8 mouse cellular contexts compared by ENCODE assay signal in genomic region chr19:59459158-59459781, GRCm38 (mm10). TPM values are rescaled to one million over a fixed set of nuclear protein-coding genes. Genes with fewer than 3 reads are reported as not detected.
DNase-seq lines count a peak whose midpoint lies in the region; ATAC-seq and TF ChIP-seq lines count a peak whose summit lies in the region.

No protein-coding gene starts in this region.

- no peak for TF ChIP-seq CTCF in kidney, adult 2 months (conservative IDR thresholded peaks at IDR 0.05; ENCODE audit: insufficient read depth, insufficient read length, low read depth, low read length)

- no peaks in the 10 kb centered on the region for H3K27me3 ChIP-seq in kidney, adult 2 months (replicated peaks; ENCODE audit: control insufficient read depth, insufficient read depth, low read length)
- H3K27me3 ChIP-seq in embryonic facial prominence, embryonic 13.5 days, result peaks cover 95% of the 10 kb centered on the region
- H3K27me3 ChIP-seq in intestine, embryonic 14.5 days (replicated peaks; ENCODE audit: control insufficient read depth, insufficient read depth, low read length), result peaks cover 100% of the 10 kb centered on the region
- peaks cover 100% of the 10 kb centered on the region for H3K27me3 ChIP-seq in midbrain, embryonic 10.5 days (ENCODE audit: low read depth, poor library complexity, severe bottlenecking)

- whole genome bisulfite sequencing in kidney, adult 2 months, result 2% methylated on average over 73 of the region's 75 CpGs
- WGBS in embryonic facial prominence, embryonic 13.5 days, result under 1% methylated on average over 75 of the region's 75 CpGs
- WGBS in intestine, embryonic 14.5 days, result under 1% methylated on average over 72 of the region's 75 CpGs
- WGBS in midbrain, embryonic 10.5 days, result 2% methylated on average over 75 of the region's 75 CpGs

- H3K4me1 ChIP-seq in kidney, adult 2 months (ENCODE audit: control insufficient read depth, insufficient read depth, low read length), result peaks cover 6% of the 10 kb centered on the region; the same call in 1 of the 2 replicates
- H3K4me1 ChIP-seq in embryonic facial prominence, embryonic 13.5 days, result peaks cover 43% of the 10 kb centered on the region
- H3K4me1 ChIP-seq in intestine, embryonic 14.5 days (replicated peaks; ENCODE audit: control insufficient read depth, insufficient read depth, low read length), result peaks cover 16% of the 10 kb centered on the region
- peaks cover 57% of the 10 kb centered on the region for H3K4me1 ChIP-seq in midbrain, embryonic 10.5 days

- H3K36me3 ChIP-seq in kidney, adult 2 months (ENCODE audit: control insufficient read depth, insufficient read depth, low read length), result no peaks in the 10 kb centered on the region
- H3K36me3 ChIP-seq in embryonic facial prominence, embryonic 13.5 days, result no peaks in the 10 kb centered on the region
- no peaks in the 10 kb centered on the region for H3K36me3 ChIP-seq in intestine, embryonic 14.5 days (ENCODE audit: control insufficient read depth, insufficient read depth, low read length)
- no peaks in the 10 kb centered on the region for H3K36me3 ChIP-seq in midbrain, embryonic 10.5 days

- H3K4me3 ChIP-seq in kidney, adult 2 months (ENCODE audit: insufficient read depth, low read depth, low read length), result peak overlapping the region; percentile 97
- H3K4me3 ChIP-seq in embryonic facial prominence, embryonic 13.5 days, result peak overlapping the region; percentile 54
- H3K4me3 ChIP-seq in intestine, embryonic 14.5 days (ENCODE audit: low read depth, low read length), result peak overlapping the region; percentile 27
- H3K4me3 ChIP-seq in midbrain, embryonic 10.5 days, result peak overlapping the region; percentile 63

- no peak for ATAC-seq in embryonic facial prominence, embryonic 13.5 days (ENCODE audit: insufficient number of reproducible peaks, insufficient read depth, low FRiP score, low TSS enrichment, low read depth)
- 0 out of 2 replicates have a peak, but pooled peaks have one; percentile 47 for ATAC-seq in intestine, embryonic 14.5 days (replicated peaks; ENCODE audit: low FRiP score, low TSS enrichment, low read depth)
- ATAC-seq in inflammation-experienced regulatory T-cells, adult 6 months, result no peak

- H3K9ac ChIP-seq in embryonic facial prominence, embryonic 13.5 days, result peak overlapping the region; percentile 87
- no peak overlapping the region for H3K9ac ChIP-seq in intestine, embryonic 14.5 days (ENCODE audit: low read length)

- H3K9me3 ChIP-seq in embryonic facial prominence, embryonic 13.5 days, result no peaks in the 10 kb centered on the region
- no peaks in the 10 kb centered on the region for H3K9me3 ChIP-seq in intestine, embryonic 14.5 days (ENCODE audit: control insufficient read depth, low read length)
- no peaks in the 10 kb centered on the region for H3K9me3 ChIP-seq in midbrain, embryonic 10.5 days (replicated peaks)

- no peak for TF ChIP-seq POLR2A in kidney, adult 2 months (IDR thresholded peaks at IDR 0.05; ENCODE audit: low read depth, low read length)

- peak overlapping the region; percentile 64 for H3K4me2 ChIP-seq in embryonic facial prominence, embryonic 13.5 days
- H3K4me2 ChIP-seq in intestine, embryonic 14.5 days (ENCODE audit: low read length), result peak overlapping the region; percentile 45

- peak overlapping the region; percentile 98 for H3K27ac ChIP-seq in kidney, adult 2 months (ENCODE audit: insufficient read depth, low read depth, low read length)
- H3K27ac ChIP-seq in embryonic facial prominence, embryonic 13.5 days, result peak overlapping the region; percentile 94
- H3K27ac ChIP-seq in intestine, embryonic 14.5 days (ENCODE audit: low read depth), result no peak overlapping the region
- H3K27ac ChIP-seq in midbrain, embryonic 10.5 days (replicated peaks), result peak overlapping the region; percentile 80

- peak; percentile 51 for DNase-seq in kidney, adult 2 months
- DNase-seq in kidney, adult 8-10 months, result no peak
- peak; percentile 39 for DNase-seq in R1 (ENCODE audit: low read depth, low spot score)
- DNase-seq in intestine, embryonic 14.5 days (ENCODE audit: low spot score), result peak; percentile 87
- DNase-seq in midbrain, embryonic 10.5 days (ENCODE audit: low spot score), result peak; percentile 79
- DNase-seq in thymus, postnatal 14 days, result peak; percentile 52

RNA-seq across cellular contexts. Expression of gene Emx2, which starts 1.1 kb away (rescaled TPM):
- 14.3 and 19.2 TPM in 2 replicates for polyA plus RNA-seq in kidney, adult 2 months (2012; rRNA removed)
- polyA plus RNA-seq in embryonic facial prominence, embryonic 13.5 days (2015; fragmentation: Nextera tagmentation; extraction: Ambion mirVana), result 23.8 and 24.7 TPM in 2 replicates
- polyA plus RNA-seq in intestine, embryonic 14.5 days (2014; fragmentation: Nextera tagmentation; extraction: Ambion mirVana), result not detected in 2 replicates
- 8.7 and 9.2 TPM in 2 replicates for polyA plus RNA-seq in midbrain, embryonic 10.5 days (2016; fragmentation: Nextera tagmentation; extraction: Ambion mirVana)
- polyA plus RNA-seq in inflammation-experienced regulatory T-cells, adult 6 months (2017; shearing (Covaris generic)), result not detected

Comparison
In these comparisons a context has a peak if more than half of its experiments do, and no peak if none do; other contexts are left out.
1. DNase-seq: peak in kidney, adult 2 months (single experiment), R1 (single experiment), intestine, embryonic 14.5 days (single experiment), midbrain, embryonic 10.5 days (single experiment) and thymus, postnatal 14 days (single experiment); none in kidney, adult 8-10 months (0 of 2).
2. H3K4me3 ChIP-seq: peak in every context shown above with its lines; median percentile 97 in kidney, adult 2 months; 63 in midbrain, embryonic 10.5 days; 54 in embryonic facial prominence, embryonic 13.5 days; 27 in intestine, embryonic 14.5 days.